Mouse (Mus musculus) E14TG2a.4 (cell line): ENCODE measurements at regions not wholly inside any gene's neighbourhood (a gene's known extent, or its start where the extent isn't known, plus 50 kb on each side); places are given as distances from the start of the nearest gene placed in this dataset.

Experiments used
- CTCF ChIP-seq: conservative IDR thresholded peaks from 2 replicates; pipeline ENCODE4 v1.5.1; 2014; ENCODE audit warnings: low read length
- NANOG ChIP-seq: IDR thresholded peaks from 2 replicates; pipeline ENCODE4 v1.6.1; 2014; ENCODE audit warnings: borderline replicate concordance, low read length, mixed read lengths
- POU5F1 ChIP-seq: IDR thresholded peaks from 2 replicates; pipeline ENCODE4 v1.6.1; 2014; ENCODE audit warnings: low read length, borderline replicate concordance

DNA sequence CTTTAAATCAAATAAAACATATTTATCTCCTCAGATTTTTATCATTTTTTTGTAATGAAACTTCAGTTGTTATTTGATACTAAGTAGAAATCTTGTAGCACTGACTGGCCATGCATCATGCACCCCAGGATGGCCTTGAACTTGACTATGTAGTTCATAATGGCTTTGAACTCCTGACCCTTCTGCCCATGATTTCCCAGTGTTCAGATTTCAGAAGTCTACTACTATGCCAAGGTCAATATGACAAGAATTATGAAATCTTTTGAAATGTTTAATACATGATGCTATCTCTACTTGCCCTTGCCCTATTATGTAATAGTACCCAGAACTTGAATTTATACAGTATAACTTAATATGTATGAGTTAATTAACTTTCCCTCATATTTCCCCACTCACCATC, 200.2 kb downstream of the Kctd12 start:
- TF ChIP-seq CTCF = no peak
- no peak for TF ChIP-seq POU5F1
- no peak for TF ChIP-seq NANOG
